Mouse (Mus musculus) testis, adult 10 weeks (tissue): ENCODE results near the gene Tcerg1l. TPM values are rescaled to one million over a fixed set of nuclear protein-coding genes. Genes with fewer than 3 reads are reported as not detected.

Experiments
- polyA plus RNA-seq: library from polyadenylated mRNA; stranded (reverse); fragments of 350-450 nt; fragmentation: Illumina TruSeq; extraction: RNeasy Lipid Tissue Mini Kit (QIAGEN cat#74804); gene quantifications from one replicate; pipeline ENCODE4 v1.2.3, GENCODE M21; 2014; ENCODE audit warnings: low read depth, low replicate concordance

Gene Tcerg1l
- polyA plus RNA-seq: 4.5 TPM

GRCm38 (mm10) chr7:138397485-138398181, at the start of gene Tcerg1l:
Gene Tcerg1l (minus strand): TSS chr7:138397730.

